Mouse (Mus musculus) kidney, adult 2 months (tissue): ENCODE measurements around the gene Gm3752.
"Not testable (repeated sequence)": the region's sequence is repeated elsewhere in the genome, so short reads cannot be mapped to it uniquely, and the experiment has no call there.

Experiments used
- CTCF ChIP-seq: fragments of 200-500 bp; conservative IDR thresholded peaks from 2 replicates; pipeline ENCODE4 v1.5.1; 2011; ENCODE audit warnings: low read depth, mild to moderate bottlenecking, control low read depth, low read length, moderate library complexity, mixed read lengths; ENCODE audit not compliant: insufficient read depth, insufficient read length
- POLR2A ChIP-seq: fragments of 200-500 bp; IDR thresholded peaks from one replicate; pipeline ENCODE4 v1.6.1; 2011; ENCODE audit warnings: low read depth, low read length, control low read depth

DNA sequence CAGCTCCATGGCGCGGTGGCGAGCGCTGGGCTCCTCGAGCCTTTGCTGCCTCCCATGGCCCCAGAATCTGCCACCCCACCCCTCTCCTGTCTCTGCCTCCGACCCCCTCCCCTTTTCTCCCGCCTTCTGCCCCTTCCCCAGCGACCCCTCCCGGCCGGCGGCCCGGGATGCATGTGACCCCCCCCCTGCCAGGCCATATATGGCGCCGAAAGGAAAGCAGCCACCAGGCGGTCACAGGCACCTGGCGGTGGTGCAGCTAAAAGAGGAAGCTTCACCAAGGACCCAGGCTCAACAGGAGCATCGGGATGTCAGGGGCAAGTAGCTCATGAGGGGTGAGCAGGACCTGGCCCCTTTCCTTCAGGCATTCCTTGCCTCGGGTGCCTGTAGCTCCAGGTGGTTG, 5.2 kb upstream of the Gm3752 start:
- TF ChIP-seq POLR2A, CTCF: not testable (repeated sequence)
